Mouse (Mus musculus) skeletal muscle tissue, adult 2 months (tissue): ENCODE data around the gene Scgb1b24.

Experiments
- DNase-seq: peaks from one replicate; pipeline ENCODE4 v3.0.0-alpha.2; 2012; ENCODE audit warnings: low read depth, low spot score

Scgb1b24 gene

GRCm38 (mm10) chr7:33743499-33743898 lies at the start of gene Scgb1b24:
TSS of gene Scgb1b24 (plus strand) at chr7:33743799.
- no peak for DNase-seq

DNA sequence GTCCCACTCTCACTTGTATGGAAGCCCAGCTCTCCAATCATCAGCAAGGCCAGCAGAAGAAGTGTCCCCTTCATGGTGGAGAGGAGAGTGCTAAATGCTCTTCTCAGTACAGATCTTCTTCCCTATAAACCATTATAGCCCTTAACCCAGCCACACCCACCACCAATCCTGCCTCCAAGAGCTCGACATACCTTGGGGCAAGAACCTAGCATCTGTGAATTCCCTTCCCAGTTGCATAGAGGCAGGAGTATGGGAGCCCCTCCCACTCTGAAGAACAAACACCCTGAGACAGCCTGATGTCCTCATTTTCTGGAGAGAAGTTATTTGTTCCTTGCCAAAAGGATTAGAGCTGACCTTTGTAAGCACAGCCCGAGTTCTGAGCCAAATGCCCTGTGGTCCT lies 4.4 kb upstream of the Scgb1b24 start, which contains the start of gene Scgb2b24:
TSS of gene Scgb2b24 (minus strand) at position 101 of the 400 bp plus-strand sequence.
- DNase-seq, result no peak
